Mouse (Mus musculus): ENCODE measurements around the gene Zxdb.
"Not testable (repeated sequence)": the region's sequence is repeated elsewhere in the genome, so short reads cannot be mapped to it uniquely, and the experiment has no call there.

The Zxdb gene

DNA sequence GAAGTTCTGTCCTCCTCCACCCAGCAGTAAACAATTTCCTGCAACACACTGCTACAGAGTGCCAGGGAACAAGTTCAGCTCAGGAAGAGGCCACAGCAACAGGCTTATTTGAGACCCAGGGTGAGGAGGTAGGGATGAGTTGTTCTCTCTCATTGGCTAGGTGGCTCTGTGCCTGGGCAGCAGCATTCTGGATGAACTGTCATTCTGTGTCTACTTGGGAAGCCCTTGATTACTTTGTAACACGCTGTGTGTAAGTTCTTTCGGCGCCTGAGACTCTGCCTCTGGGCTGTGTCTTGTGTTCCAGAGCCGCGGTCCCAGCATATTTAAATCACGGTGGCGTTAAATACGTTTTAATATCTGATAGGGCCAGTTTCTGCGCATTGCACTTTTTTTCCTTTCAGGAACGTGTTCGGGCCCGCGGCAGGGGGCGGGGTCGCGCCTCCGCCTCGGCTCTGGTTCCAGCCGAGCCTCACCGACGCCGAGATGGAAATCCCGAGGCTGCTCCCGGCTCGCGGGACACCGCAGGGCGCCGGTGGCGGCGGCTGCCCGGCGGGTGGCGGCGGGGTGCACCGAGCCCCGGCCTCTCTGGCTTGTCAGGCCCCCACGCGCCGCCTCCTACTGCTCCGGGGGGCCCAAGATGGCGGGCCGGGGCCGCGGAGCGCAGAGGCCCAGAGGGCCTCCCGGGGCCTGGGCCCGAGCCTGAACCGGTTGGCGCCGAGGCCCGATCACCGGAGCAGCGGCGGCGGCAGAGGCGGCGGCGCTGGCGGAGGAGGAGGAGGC, at the start of gene Zxdb:
Zxdb (plus strand) TSS at position 378 of the 780 bp plus-strand sequence.
- DNase-seq (ENCODE audit: low spot score): not testable (repeated sequence)

DNA sequence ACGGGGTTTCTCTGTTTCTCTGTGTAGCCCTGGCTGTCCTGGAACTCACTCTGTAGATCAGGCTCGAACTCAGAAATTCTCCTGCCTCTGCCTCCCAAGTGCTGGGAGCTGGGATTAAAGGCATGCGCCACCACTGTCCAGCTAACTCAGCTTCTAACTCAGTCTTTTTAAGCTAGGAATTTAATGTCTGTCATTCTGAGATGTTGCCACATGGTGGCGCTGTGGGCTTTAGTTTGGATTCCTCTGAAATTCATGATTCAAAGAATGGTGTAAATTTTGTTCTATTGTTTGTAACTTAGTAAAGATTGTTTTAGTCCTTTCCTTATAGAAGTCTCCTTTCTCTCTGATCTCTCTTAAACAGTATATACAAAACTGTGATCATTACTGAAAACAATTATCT, 49.4 kb upstream of the Zxdb start:
- DNase-seq (ENCODE audit: low spot score): peak; percentile 78

DNA sequence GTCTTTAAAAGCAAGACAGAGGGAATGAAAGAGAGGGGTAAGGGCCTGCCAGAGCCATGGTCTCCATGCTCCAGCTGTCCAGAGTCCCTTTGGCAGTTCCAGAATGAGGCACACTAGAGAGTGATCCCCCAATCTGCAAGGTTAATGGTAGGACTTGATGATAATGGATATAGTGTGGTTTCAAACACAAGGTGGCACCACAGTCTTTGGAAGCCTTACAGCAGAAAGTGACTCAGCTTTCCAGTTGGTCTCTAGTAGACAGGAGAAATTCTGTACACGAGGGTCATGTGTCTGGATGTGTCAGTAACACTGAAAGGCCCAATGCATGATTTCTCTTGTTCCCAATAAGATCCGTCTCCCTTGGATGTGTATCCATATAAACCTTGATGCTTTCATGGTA, 42.8 kb upstream of the Zxdb start:
- DNase-seq (ENCODE audit: low spot score): not testable (repeated sequence)

DNA sequence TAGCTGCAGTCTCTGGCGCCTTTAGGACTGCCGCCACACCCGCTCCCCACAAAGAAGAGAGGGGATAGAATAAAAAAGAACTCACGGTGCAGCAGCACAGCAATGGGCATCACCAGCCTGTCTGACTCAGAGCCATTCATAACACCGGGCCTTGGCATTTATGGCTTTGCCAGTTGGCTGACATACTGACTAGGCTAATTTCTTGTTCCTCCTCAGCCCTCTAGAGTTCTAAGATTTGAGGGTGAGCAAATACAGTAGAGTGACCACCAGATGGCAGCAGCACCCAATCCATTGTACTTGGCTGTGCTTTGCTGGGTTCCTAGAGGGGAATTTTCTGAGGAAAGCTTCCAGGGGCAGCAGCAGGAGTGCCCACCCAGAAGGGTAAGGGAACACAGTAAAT, 34.8 kb upstream of the Zxdb start:
- DNase-seq (ENCODE audit: low spot score): not testable (repeated sequence)

DNA sequence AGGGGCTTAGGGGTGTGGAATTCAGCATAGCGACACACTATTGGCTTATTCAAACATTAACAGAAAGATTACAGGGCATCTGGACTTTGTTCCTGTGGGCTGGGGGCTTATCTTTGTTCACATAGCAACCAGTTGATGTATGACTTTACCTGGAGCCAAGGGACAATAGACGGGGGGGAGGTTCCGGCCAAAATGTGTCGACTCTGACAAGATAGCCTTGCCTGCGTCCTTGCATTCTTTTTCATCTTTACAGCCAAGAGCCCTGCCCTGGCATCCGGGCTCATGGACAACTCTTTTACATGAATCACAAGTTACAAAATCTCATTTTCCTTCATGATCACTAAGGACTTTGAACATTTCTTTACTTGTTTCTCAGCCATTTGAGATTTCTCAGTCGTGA, 17.7 kb upstream of the Zxdb start:
- not testable (repeated sequence) for DNase-seq (ENCODE audit: low spot score)

DNA sequence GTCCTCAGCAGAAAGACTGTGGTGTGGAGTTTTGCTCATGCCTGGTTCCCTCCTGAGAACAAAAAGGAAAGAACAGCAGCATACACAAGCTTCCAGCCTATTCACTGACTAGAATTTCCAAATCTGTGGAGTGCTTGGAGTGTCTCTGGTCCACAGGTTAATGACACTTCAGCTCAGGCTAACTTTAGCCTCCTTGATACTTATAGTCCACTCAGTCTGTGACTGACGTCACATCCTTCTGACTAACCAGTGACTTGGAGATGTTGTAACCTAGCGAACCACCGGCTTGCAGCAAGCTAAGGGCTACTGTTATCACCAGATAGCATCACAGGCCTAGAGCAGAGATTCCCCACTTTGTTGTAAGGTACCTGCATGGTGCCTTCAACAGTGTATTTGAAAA, 14.6 kb upstream of the Zxdb start:
- not testable (repeated sequence) for DNase-seq (ENCODE audit: low spot score)

DNA sequence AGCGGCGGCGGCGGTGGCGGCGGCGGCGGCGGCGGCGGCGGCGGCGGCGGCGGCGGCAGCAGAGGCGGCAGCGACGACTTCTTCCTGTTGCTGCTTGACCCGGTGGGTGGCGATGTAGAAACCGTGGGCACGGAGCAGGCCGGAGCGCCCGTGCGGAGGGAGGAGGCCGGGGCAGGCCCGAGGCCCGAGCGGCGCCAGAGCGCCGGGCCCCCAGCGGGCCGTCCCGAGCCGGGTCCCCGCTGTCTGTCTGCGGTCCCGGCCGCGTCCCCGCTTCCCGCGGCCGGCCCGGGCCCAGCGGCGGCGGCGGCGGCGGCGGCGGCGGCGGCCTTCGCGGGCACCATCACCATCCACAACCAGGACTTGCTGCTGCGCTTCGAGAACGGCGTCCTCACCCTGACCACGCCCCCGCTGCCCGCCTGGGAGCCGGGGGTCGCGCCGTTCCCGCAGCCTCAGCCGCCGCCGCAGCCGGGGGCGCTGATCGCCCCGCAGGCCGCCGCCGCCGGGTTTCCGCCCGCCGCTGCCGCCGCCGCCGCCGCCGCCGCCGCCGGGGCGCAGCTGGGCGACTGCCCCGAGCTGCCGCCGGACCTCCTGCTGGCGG, 702 bp downstream of the Zxdb start:
- DNase-seq (ENCODE audit: low spot score): not testable (repeated sequence)

DNA sequence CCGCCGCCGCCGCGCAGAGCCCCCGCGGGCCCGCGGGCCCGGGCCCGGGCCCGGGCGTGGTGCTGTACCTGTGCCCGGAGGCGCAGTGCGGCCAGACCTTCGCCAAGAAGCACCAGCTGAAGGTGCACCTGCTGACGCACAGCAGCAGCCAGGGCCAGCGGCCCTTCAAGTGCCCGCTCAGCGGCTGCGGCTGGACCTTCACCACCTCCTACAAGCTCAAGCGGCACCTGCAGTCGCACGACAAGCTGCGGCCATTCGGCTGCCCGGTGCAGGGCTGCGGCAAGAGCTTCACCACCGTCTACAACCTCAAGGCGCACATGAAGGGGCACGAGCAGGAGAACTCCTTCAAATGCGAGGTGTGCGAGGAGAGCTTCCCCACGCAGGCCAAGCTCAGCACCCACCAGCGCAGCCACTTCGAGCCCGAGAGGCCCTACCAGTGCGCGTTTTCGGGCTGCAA, 1.3 kb downstream of the Zxdb start:
- DNase-seq (ENCODE audit: low spot score): not testable (repeated sequence)

DNA sequence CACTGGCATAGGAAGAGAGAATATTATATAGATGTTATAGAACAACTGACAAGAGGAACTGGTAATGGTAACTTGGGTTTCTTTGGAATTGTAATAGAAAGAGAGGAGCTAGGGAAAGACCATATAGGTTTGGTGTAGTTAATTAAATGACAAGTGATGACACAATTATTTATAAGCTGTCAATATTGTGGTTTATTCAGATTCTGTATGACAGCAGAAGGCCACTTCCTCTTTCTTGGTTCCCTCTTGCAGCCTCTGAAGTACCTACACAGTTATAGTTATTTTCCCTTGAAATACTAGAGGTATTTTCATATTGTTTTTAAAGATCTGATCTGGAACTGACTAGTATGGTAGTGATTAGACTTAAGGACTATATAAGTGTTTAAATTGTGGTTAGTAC, 7.2 kb downstream of the Zxdb start:
- DNase-seq (ENCODE audit: low spot score): no peak

DNA sequence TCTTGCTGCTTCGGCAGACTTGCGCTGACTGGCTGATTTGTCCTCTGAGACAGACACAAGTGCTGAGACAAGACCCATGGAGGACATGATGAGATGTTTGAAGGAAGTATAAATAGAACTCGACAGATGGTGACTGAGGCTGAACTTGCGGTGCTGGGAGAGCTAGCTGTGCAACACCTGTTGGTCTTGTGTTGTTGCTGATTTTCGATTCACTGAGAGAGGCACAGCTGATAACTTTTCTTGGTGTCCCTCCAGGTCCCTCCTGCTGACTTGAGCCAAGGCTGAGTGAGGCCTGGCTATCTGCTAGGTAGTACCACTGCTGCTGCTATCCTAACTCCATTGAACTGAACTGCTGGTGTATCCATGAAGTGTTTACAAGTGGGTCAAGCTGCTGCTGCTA, 29.4 kb downstream of the Zxdb start:
- no peak for DNase-seq (ENCODE audit: low spot score)

DNA sequence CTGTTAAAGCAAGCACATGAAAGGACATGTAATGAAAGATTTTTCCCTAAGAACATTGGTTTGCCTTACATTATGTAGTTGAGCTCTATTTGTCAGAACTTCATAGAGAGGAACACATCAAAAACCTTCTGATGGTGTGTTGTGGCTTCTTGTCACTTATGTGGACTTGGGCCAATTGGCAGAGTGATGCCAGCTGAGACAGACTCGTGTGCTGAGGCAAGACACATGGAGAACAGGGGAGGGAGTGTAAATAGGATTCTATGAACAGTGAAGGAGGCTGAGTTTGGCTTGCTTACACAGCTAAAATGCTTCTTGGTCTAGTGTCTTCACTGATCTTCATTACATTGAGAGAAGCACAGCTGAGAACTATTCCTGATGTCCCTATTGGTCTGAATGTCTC, 35.6 kb downstream of the Zxdb start:
- DNase-seq (ENCODE audit: low spot score): no peak

DNA sequence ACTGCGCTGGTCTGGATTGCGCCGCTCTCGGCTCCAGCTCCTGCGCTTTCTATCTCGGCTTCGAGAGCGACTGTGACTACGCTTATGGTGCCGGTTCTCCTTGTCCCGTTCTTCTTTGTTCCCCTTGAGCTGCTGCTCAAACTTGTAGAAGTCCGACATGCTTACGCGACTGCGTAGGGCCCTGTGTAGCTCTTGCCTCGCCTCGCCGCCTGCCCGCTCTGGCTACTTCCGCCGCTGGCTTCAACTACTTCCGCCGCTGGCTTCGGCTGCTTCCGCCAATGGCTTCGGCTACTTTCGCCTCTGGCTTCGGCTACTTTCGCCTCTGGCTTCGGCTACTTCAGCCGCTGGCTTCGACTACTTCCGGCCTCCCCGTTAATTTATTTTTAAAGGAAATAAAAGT, 49.5 kb downstream of the Zxdb start:
- no peak for DNase-seq (ENCODE audit: low spot score)

All from testis, postnatal 10 days (tissue).